Mouse (Mus musculus) liver, adult (tissue): ENCODE measurements around the gene C2cd2.

ENCODE experiments used
- GATA4 ChIP-seq: IDR thresholded peaks from 2 replicates; pipeline ENCODE4 v1.6.1; 2014; ENCODE audit warnings: mild to moderate bottlenecking, low read length; ENCODE audit not compliant: insufficient replicate concordance

Gene C2cd2

DNA sequence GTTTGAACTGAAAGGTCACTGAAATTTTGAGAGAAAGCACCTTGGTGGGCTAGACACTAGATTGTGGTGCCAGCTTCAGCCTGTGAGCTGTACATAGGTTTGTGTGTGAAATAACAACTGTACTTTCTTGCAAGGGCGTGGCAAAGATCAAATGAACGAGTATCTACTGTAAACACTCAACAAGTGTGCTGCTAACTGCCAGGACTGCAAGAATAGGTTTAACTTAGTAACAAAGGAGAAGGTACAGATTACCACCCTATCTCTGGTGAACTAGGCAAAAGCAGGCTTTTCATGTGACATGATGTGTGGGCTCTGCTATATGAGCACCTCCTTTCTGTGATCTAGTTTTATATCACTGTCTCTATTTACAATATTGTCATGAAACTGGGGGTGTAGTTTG is 9.1 kb downstream of the C2cd2 start:
- no peak for TF ChIP-seq GATA4

DNA sequence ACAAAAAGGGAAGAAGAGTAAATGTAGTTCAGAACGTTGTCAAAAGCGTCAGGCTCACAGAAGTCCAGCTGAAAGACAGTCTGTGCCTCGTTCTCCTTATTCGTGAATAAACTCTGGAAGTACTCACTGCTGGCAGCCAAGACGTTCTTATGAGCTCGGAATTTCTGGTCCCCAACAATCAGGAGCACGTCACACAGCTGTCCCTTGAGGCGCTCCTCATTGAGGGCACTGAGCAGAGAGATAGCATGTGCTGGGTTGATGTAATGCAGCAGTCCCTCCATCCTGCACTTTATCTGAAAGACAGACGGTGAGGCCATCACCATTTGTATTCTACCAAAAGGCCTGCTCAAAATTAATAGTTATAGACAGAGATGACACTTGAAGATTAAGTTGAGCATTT is 9.6 kb downstream of the C2cd2 start:
- no peak for TF ChIP-seq GATA4

DNA sequence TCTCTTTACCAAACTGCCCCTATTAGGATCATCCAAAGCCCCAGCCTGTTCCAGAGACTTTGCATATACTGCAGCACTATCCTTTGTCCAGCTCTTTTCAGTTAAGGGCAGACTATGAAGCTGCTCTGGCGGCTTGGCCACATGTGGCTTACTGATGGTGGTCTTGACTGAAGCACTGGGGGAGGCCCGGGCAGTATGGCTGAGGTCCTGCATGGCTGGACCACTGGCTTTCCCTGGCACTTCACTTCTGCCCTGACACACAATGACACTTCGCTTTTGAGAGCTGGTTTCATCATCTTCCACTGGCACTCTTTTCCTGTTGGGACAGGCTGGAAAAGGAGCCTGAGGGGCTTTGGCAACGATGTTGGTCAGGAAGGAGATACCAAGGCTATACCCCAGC is 10.0 kb downstream of the C2cd2 start:
- TF ChIP-seq GATA4, result no peak

DNA sequence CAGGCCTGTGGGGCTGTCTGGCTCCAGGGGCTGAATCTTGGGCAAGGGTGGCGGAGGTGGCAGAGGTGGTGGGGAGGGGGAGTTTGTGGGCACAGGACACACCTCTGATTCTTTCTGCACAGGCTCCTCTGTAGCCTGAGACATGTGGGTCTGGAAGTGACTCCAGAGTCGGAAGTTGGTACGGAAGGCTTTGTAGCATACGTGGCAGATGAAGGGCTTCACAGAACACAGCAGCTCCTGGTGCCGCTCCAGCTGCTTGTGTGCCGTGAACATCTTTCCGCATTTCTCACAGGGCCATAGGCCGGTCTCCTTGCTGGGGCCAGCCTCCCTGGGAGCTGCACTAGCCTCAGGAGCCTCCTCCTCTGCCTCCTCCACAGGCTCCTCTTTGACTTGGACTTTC is 12.3 kb downstream of the C2cd2 start:
- no peak for TF ChIP-seq GATA4

DNA sequence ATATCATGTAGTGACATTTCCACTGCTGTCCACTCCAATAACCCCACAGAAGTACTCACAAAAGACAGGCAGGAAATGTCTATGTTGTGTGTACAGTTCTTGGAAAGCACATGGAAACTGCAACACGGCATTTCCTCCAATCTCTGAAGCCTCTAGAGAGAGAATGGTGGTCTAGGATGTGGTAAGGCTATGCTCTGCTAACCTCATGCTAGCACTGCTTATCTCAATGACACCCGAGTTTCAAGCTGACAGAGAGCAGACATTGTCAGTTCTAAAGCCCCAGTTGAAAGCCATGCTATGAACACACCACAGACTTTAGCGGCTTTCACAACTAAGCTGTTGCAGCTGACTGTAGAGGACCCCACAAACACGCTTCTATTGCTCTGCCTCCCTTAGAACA is 13.6 kb downstream of the C2cd2 start:
- TF ChIP-seq GATA4, result no peak

DNA sequence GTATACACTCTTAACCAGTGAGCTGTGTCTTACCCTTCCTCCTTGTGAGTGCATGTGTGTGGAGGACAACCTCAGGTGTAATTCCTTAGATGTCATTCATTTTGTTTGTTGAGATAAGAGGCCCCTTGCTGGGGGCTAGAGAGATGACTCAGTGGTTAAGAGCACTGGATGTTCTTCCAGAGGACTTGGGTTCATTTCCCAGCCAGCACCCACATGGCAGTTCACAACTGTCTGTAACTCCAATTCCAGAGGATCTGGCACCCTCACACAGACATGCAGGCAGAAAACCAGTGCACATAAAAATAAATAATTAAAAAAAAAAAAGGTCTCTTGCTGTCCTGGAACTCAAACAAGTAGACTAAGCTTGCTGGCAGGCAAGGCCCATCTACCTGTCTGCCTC is 20.6 kb downstream of the C2cd2 start:
- TF ChIP-seq GATA4, result no peak

DNA sequence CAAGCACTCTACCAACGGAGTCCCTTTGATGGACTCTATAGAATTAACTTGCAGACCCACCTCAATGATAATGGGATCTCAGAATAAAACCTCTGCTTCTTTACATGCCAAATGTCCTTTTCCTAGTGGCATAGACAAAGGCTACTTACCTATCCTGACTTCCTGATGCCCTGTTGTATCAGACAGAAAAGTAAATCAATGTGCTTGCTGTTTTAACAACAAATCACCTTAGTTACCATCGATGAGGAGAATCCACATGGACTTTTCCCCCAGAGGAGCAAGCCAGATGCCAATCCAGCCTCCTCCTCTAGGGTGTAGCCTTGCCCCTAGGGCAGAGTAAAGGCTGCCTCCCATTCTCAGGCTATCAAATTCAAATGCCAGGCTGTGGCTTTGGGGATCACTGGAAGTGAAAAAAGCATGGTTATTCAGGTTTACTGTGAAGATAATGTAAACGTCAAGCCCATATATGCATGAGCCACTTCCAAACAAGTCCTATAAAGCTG is 21.9 kb downstream of the C2cd2 start:
- no peak for TF ChIP-seq GATA4

DNA sequence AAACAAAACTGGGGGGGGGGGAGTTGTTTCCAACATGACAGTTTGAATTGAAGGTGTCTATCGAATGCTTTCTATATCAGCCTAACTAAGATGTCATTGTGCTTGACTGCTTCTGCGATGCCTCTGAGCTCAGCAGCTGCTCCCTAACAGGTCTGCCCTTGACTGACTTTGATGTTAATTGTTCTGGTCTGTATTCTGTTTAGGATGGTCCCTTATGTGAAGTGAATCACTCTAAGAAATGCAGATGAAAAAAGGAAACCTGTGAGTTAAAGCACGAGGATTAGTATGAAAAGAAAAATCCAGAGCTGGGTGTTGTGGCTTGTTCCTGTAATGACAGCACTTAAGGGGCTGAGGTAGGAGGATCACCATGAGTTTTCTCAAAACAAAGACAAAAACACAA is 26.6 kb downstream of the C2cd2 start:
- no peak for TF ChIP-seq GATA4

DNA sequence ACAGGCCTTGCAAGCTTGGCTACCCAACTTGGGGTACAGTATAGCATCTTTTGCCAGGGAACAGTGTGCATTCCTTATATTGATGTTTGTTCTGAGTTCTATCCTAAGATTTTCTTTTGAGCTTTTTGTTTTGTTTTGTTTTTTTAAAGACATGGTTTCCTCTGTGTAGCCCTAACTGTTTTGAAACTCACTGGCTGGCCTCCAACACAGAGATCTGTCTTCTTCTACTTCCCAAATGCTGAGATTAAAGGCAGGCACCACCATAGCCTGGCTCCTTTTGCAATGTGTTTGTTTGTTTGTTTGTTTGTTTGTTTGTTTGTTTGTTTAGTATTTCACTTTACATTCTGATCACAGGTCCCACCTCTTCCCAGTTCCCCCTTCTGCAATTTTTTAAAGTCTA is 32.2 kb downstream of the C2cd2 start:
- no peak for TF ChIP-seq GATA4

DNA sequence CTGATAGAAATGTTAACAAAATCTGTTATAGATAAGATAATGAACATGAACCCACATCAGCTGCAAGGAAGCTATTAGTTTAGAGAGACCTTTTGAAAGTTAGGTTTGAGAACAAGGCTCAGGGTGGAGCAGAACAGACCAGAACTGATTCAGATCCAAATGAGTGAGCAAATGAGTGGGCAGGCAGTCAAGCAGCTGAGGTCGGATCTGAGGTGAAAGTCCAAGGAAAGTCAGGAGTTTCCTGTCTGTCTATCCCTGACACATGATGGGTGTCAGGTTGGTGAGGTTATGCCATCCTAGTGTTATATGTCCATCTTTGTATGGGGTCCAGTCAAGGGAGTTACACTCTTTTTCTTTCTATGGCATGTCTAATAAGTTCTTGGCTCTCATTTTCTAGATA is 32.9 kb downstream of the C2cd2 start:
- TF ChIP-seq GATA4, result no peak

DNA sequence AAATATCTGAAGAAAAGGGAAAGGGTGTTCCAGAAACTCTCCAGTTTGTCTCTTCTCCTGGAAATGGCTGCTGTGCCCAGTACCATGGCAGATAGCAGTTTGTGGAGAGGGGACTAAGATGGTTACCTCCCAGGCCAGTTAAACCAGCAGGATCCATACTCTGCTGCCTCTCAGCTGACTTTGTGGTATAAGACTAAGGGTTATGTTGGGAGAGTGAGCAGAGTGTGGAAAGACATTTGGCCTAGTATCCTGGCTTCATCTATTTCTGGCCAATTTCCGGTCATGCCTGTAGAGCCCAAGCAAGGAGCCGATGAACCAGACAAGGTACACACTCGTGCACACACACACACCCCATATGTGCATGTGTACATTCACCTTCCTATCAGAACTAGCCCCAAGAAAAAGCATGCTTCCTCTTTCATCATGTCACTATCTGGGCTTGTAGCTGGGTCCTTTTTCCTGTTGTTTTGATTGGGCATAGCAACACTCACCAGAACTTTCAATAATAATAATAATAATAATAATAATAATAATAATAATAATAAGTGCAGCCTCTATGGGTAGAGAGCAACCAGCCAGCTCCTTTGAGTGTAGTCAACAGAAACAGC is 35.0 kb downstream of the C2cd2 start:
- TF ChIP-seq GATA4, result no peak

DNA sequence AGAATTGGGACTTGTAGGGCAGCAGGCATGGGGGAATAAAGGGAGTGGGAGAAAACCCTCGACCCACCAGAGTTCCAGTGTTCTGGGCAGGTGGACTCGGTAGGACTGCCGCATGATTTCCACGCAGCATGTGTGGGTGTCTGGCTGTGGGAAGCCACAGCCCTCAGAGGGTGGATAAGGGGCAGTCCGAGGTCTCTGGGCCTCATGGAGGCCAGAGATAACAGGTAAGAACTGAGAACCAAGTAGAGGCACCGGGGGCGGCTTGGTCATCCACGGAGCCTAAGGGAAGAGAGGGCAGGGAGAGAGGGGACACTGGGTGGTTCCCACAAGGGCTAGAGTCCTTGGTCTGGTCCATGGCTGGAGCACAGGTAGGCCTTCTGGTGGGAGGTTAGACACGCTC is 36.0 kb downstream of the C2cd2 start:
- TF ChIP-seq GATA4, result no peak

DNA sequence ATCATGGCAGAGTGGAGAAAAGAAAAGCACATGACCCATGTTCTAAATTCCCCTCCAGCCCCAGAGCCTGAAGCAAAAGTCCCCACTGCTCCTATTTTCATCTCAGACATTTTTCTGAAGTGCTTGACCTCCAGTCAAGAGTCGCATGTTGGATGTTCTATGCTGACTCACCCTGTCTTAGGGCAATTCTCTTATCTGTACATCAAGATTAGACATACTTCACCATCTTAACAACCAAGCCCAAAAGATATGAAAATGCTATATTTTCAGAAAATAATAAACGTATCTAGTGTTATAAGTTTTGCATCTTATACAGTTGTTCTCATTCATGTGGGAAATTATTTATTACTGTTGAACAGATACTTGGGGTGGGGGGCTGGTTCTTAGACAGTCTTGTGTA is 36.6 kb downstream of the C2cd2 start:
- no peak for TF ChIP-seq GATA4

DNA sequence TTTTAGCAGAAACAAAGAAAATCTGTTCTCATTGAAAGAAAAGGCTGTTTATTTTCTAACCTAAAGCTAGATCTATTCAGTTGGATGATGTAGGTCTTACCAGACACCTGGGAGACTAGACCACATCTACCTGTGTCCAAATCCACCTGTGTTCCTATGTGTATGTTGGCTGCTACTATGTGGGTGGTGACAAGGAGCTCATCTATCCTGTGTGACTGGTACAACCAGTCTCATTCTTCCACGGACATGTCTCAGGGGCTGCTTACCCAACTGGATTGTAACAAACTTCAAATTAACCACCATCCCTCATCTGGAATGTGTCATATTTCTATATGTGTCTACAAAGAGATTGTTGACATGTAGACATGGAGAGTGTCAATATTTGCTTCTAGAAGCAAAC is 38.7 kb downstream of the C2cd2 start:
- no peak for TF ChIP-seq GATA4

DNA sequence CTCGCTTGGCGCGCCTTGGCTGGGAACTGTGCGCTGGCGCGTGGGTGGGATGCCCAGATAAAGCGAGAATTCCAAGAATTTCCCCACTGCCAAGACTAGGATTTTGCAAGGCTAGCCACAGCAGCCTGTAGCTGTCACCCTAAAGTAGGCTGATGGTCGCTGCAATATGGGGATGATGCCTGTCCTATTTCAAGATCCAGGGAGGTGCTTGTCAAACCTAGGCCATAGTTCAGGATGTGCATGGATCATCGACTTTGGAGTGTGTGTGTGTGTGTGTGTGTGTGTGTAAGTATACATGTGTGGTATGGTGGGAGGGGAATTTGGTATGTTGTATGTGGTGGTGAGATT is 39.6 kb downstream of the C2cd2 start:
- TF ChIP-seq GATA4, result no peak

DNA sequence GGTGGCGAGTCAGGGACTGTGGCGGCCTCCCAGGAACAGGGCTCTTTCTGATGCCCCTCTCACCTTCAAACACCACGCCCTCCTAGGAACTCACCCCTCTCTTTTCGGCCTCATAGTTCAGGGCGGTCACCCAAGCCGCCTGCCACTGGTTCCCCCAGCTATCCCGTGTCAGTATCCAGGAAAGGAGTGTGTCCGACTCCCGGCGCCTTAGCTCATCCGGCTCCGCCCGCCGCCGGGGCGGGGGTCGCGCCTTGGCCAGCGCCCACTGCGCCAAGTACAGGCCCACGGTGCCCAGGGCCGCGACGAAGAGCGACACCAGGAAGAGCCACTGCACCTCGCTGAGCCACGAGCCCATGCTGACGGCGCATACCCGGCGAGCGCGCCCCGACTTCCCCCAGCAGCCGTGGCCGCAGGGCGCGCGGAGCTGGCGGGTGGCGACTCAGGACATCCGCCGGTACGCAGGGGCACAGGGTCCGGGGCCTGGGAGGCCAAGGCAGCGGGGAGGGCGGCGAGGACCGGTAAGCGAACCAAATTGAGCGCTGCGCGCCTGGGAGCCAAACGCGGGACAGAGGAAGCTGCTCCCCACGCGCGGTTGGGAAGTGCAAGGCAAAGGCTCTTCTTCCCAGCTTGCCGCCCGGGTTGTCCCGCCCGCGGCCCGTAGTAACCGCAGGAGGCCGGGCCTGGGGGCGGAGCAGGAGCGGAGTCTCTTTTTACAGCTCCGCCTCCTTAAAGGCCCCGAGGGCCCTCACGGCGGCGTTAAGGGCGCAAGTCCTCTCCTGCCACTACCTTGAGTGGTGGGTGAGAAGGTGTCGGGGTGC is 40.2 kb downstream of the C2cd2 start:
- no peak; the same call in 1 of the 2 replicates for TF ChIP-seq GATA4

DNA sequence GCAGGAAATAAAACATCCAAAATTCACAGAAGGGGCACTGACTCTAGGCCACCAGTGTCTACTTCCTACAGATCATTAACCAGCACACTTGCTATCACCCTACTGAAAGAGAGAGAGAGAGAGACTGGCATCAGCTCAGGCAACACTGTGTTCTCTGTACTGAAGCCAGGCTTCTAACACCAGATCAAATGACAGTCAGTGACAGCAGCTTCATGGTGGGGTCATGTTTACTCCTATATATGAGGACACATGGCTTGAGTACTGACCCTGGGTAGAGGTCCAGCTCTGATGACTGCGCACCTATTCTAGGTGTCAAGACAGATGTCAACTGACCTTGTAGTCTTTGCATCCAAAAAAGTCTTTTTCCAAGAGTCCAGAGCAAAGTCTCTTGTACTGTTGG is 41.8 kb downstream of the C2cd2 start:
- no peak for TF ChIP-seq GATA4
